Mouse (Mus musculus) myocyte (in vitro differentiated cells): Measurements from ENCODE around the gene March1. TPM values are rescaled to one million over a fixed set of nuclear protein-coding genes. Genes with fewer than 3 reads are reported as not detected.

Experiments used
- H3K27me3 ChIP-seq: one replicate; pipeline ENCODE4 v1.6.1; 2011; ENCODE audit not compliant: control insufficient read depth, insufficient read depth, insufficient read length
- H3K36me3 ChIP-seq: one replicate; pipeline ENCODE4 v1.6.1; 2011; ENCODE audit not compliant: control insufficient read depth, insufficient read depth
- H3K4me2 ChIP-seq: one replicate; pipeline ENCODE4 v1.6.1; 2011; ENCODE audit warnings: low read depth, control low read depth
- H3K4me3 ChIP-seq: one replicate; pipeline ENCODE4 v1.5.1; 2011; ENCODE audit warnings: mild to moderate bottlenecking, control low read depth, moderate library complexity
- H3K79me2 ChIP-seq: one replicate; pipeline ENCODE4 v1.6.1; 2011; ENCODE audit not compliant: control insufficient read depth, insufficient read depth
- H3ac ChIP-seq: one replicate; pipeline ENCODE4 v1.6.1; 2011; ENCODE audit not compliant: control insufficient read depth, insufficient read length
- CEBPB ChIP-seq: IDR thresholded peaks from 2 replicates; pipeline ENCODE4 v1.6.1; 2011; ENCODE audit warnings: mild to moderate bottlenecking, moderate library complexity; ENCODE audit not compliant: poor library complexity, insufficient read depth, severe bottlenecking
- E2F4 ChIP-seq: IDR thresholded peaks from one replicate; pipeline ENCODE4 v1.6.1; 2011; ENCODE audit warnings: mild to moderate bottlenecking, control low read depth, moderate library complexity; ENCODE audit not compliant: insufficient read depth
- MAX ChIP-seq: IDR thresholded peaks from one replicate; pipeline ENCODE4 v1.6.1; 2011; ENCODE audit warnings: low read depth, mild to moderate bottlenecking, control low read depth
- MYOD1 ChIP-seq, 3 experiments: IDR thresholded peaks; one replicate each; pipeline ENCODE4 v1.6.1; 2011; ENCODE audit warnings: control low read depth in 2 of 3, low read depth in 2 of 3, mild to moderate bottlenecking in 2 of 3, moderate library complexity in 1 of 3; ENCODE audit not compliant: insufficient read length in 2 of 3, control insufficient read depth in 1 of 3
- MYOG ChIP-seq, 3 experiments: IDR thresholded peaks; one replicate each; pipeline ENCODE4 v1.6.1; 2011; ENCODE audit warnings: control low read depth in 2 of 3, low read depth in 2 of 3, mild to moderate bottlenecking in 2 of 3; ENCODE audit not compliant: insufficient read length in 2 of 3, control insufficient read depth in 1 of 3, insufficient read depth in 1 of 3
- POLR2A ChIP-seq: IDR thresholded peaks from one replicate; pipeline ENCODE4 v1.6.1; 2011; ENCODE audit warnings: low read depth, mild to moderate bottlenecking, control low read depth, moderate library complexity; ENCODE audit not compliant: insufficient read length
- POLR2AphosphoS2 ChIP-seq: IDR thresholded peaks from one replicate; pipeline ENCODE4 v1.6.1; 2011; ENCODE audit warnings: low read depth, control low read depth; ENCODE audit not compliant: insufficient read length
- REST ChIP-seq: IDR thresholded peaks from one replicate; pipeline ENCODE4 v1.6.1; 2011; ENCODE audit warnings: mild to moderate bottlenecking, control low read depth, moderate library complexity; ENCODE audit not compliant: insufficient read depth, insufficient read length
- SRF ChIP-seq: IDR thresholded peaks from one replicate; pipeline ENCODE4 v1.6.1; 2011; ENCODE audit warnings: low read depth; ENCODE audit not compliant: control insufficient read depth, insufficient read length
- TCF12 ChIP-seq: IDR thresholded peaks from one replicate; pipeline ENCODE4 v1.6.1; 2011; ENCODE audit warnings: mild to moderate bottlenecking, control low read depth; ENCODE audit not compliant: poor library complexity, insufficient read depth, severe bottlenecking
- TCF3 ChIP-seq: IDR thresholded peaks from one replicate; pipeline ENCODE4 v1.6.1; 2011; ENCODE audit warnings: low read depth, control low read depth; ENCODE audit not compliant: insufficient read length
- USF1 ChIP-seq: IDR thresholded peaks from one replicate; pipeline ENCODE4 v1.6.1; 2011; ENCODE audit warnings: low read depth, mild to moderate bottlenecking, control low read depth, moderate library complexity
- polyA plus RNA-seq: library from polyadenylated mRNA; unstranded; fragments of >200 nt; fragmentation: generic; extraction: Trizol; gene quantifications from one replicate; pipeline ENCODE4 v1.2.1, GENCODE M21; 2012; ENCODE audit warnings: missing spikeins

The March1 gene
- polyA plus RNA-seq, 1 experiment: 0.06 TPM

DNA sequence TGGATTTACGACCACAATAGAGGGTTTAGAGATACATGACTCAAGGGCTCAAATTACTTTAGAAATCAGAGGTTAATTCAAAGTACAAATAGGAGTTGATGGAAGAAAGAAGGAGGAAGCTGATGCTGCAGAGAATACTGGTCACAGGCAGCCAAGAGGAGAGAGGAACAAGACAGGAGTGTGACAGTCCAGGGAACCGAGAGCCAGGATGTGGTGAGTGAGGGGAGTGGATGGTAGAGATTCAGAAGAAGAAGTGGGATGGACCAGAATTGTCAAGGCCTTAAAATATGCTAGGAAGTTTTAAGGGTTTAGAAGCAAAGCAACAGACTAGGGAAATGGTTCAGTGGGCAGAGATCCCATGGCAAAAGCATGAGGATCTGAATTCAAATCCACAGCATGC, 771.0 kb downstream of the March1 start:
- H3K36me3 ChIP-seq: no peaks in the 10 kb centered on the region

DNA sequence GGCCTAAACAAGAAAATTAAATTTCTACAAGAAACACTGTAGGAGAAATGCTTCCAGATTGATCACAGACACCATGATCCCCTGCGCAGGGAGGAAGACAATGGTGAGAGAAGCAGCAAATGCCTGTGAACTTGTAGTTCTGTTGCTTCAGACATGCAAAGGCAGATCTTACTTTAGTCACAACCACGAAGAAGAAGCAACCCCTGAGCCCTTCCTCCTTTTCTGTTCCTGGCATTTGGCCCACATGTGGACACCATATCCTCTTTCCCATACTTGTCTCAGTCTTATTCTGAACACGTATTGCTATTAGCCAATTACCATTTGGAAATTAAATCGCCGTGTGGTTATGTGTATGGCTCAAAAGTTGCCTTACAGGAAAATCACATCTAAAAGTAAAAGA, 773.9 kb downstream of the March1 start:
- Histone ChIP-seq H3ac (no peak overlapping the region), H3K4me2 (no peak overlapping the region), H3K36me3 (no peaks in the 10 kb centered on the region), H3K27me3 (no peaks in the 10 kb centered on the region), H3K4me3 (no peak overlapping the region), H3K79me2 (no peaks in the 10 kb centered on the region)
- no peak for TF ChIP-seq E2F4
- no peak for TF ChIP-seq POLR2A
- no peak for TF ChIP-seq MYOG (IDR thresholded peaks at IDR 0.05; ENCODE audit: control insufficient read depth in 1 of 3, insufficient read depth in 1 of 3, insufficient read length in 2 of 3, low read depth in 2 of 3)

More for the DNA sequence above, 771.0 kb downstream of the March1 start:
- H3K79me2 ChIP-seq: no peaks in the 10 kb centered on the region
- H3K27me3 ChIP-seq: no peaks in the 10 kb centered on the region
- no peak overlapping the region for H3ac ChIP-seq
- H3K4me2 ChIP-seq: no peak overlapping the region
- TF ChIP-seq USF1 (no peak), REST (no peak), CEBPB (no peak), TCF12 (no peak), MAX (no peak), POLR2AphosphoS2 (no peak), MYOD1 (IDR thresholded peaks at IDR 0.05; ENCODE audit: control insufficient read depth in 1 of 3, insufficient read length in 2 of 3, low read depth in 2 of 3) (no peak), TCF3 (no peak), SRF (no peak), MYOG (IDR thresholded peaks at IDR 0.05; ENCODE audit: control insufficient read depth in 1 of 3, insufficient read depth in 1 of 3, insufficient read length in 2 of 3, low read depth in 2 of 3) (no peak), E2F4 (no peak), POLR2A (no peak)
- H3K4me3 ChIP-seq: no peak overlapping the region

DNA sequence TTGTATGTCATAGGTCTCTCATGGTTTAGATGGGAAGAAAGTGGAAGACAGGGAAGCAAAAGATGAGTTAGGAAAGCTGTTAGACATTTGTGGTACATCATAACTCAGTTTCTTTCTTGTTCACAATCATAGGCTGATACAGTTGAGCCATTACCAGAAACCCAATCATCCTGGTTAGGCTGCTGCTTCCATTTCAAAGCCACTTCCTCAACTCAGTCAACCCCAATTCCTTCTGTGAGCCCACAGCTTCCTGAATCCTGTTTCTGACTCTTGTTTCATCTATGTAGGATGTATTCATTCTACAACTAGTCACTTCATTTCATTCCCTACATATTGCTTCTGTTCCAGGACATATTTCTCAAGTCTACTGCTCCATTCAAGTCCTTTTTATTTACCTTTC, 775.2 kb downstream of the March1 start:
- no peaks in the 10 kb centered on the region for H3K79me2 ChIP-seq
- H3K4me2 ChIP-seq: no peak overlapping the region
- H3ac ChIP-seq: no peak overlapping the region
- no peak for TF ChIP-seq USF1
- no peak for TF ChIP-seq CEBPB
- no peak for TF ChIP-seq TCF12
- no peak for TF ChIP-seq MYOG (IDR thresholded peaks at IDR 0.05; ENCODE audit: control insufficient read depth in 1 of 3, insufficient read depth in 1 of 3, insufficient read length in 2 of 3, low read depth in 2 of 3)
- no peak for TF ChIP-seq SRF
- no peak for TF ChIP-seq REST
- no peak for TF ChIP-seq E2F4
- no peak for TF ChIP-seq MAX
- H3K36me3 ChIP-seq: no peaks in the 10 kb centered on the region
- H3K4me3 ChIP-seq: no peak overlapping the region
- no peaks in the 10 kb centered on the region for H3K27me3 ChIP-seq

- no peaks in the 10 kb centered on the region for H3K27me3 ChIP-seq
- H3K79me2 ChIP-seq: no peaks in the 10 kb centered on the region
- no peak overlapping the region for H3ac ChIP-seq
- H3K4me3 ChIP-seq: no peak overlapping the region
- H3K4me2 ChIP-seq: no peak overlapping the region
- TF ChIP-seq POLR2AphosphoS2: no peak
- no peak for TF ChIP-seq MYOG (IDR thresholded peaks at IDR 0.05; ENCODE audit: control insufficient read depth in 1 of 3, insufficient read depth in 1 of 3, insufficient read length in 2 of 3, low read depth in 2 of 3)
- TF ChIP-seq REST: no peak
- no peak for TF ChIP-seq CEBPB
- no peak for TF ChIP-seq SRF
- no peak for TF ChIP-seq TCF12
- no peak for TF ChIP-seq E2F4
- TF ChIP-seq MAX: no peak
- no peak for TF ChIP-seq MYOD1 (IDR thresholded peaks at IDR 0.05; ENCODE audit: control insufficient read depth in 1 of 3, insufficient read length in 2 of 3, low read depth in 2 of 3)
- TF ChIP-seq USF1: no peak
- TF ChIP-seq TCF3: no peak
- no peak for TF ChIP-seq POLR2A
- no peaks in the 10 kb centered on the region for H3K36me3 ChIP-seq
Measured at GRCm38 (mm10) chr8:66394148-66394547, 776.4 kb downstream of the March1 start.

DNA sequence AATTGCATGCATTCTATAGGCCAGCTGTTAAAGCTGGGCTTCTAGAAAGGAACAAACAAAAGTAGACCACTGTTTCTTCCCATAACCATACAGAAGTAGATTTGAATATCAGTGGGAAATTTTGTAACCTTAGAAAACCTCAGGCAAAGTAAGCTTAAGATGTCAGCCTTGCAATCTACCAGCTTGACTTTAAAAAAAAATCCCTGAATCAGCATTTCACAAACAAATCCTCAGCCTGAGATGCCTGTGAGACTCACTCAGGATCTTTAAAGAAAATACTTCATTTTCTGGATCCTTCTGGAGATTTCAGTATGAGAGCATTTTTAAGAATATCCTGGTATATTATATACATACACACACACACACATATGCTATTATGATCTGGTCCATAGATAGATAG, 780.1 kb downstream of the March1 start:
- no peak overlapping the region for H3K4me3 ChIP-seq
- H3K36me3 ChIP-seq: no peaks in the 10 kb centered on the region
- H3ac ChIP-seq: no peak overlapping the region
- H3K27me3 ChIP-seq: no peaks in the 10 kb centered on the region
- no peak for TF ChIP-seq CEBPB
- no peak for TF ChIP-seq MAX
- TF ChIP-seq POLR2AphosphoS2: no peak
- no peaks in the 10 kb centered on the region for H3K79me2 ChIP-seq
- no peak overlapping the region for H3K4me2 ChIP-seq

DNA sequence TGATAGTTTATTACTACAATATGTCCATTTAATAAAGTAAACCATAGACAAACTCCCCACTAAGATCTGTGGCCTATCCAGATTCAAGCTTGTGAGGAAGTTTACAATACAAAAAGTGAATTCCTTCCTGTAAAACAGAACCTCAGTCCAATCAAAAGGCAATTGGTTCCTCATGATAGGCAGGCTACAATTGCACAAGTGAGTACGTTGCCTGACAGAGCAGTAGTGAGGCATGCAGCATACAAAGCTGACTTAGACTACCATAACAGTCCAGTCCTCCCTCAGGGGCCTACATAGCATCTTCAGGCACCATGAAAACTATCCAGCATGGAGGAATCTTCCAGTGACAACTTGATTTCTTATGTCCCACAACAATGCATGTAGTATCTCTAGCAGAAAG, 782.4 kb downstream of the March1 start:
- H3K36me3 ChIP-seq: no peaks in the 10 kb centered on the region
- no peak overlapping the region for H3ac ChIP-seq
- H3K4me3 ChIP-seq: no peak overlapping the region
- no peaks in the 10 kb centered on the region for H3K27me3 ChIP-seq
- TF ChIP-seq MYOD1 (IDR thresholded peaks at IDR 0.05; ENCODE audit: control insufficient read depth in 1 of 3, insufficient read length in 2 of 3, low read depth in 2 of 3) (no peak), CEBPB (no peak), POLR2A (no peak), MAX (no peak), TCF3 (no peak), POLR2AphosphoS2 (no peak), MYOG (IDR thresholded peaks at IDR 0.05; ENCODE audit: control insufficient read depth in 1 of 3, insufficient read depth in 1 of 3, insufficient read length in 2 of 3, low read depth in 2 of 3) (no peak), REST (no peak), TCF12 (no peak), USF1 (no peak), E2F4 (no peak), SRF (no peak)
- no peak overlapping the region for H3K4me2 ChIP-seq
- no peaks in the 10 kb centered on the region for H3K79me2 ChIP-seq
